Mouse (Mus musculus) heart, adult 8-10 months (tissue): ENCODE measurements around the gene Atpaf2. TPM values are rescaled to one million over a fixed set of nuclear protein-coding genes. Genes with fewer than 3 reads are reported as not detected.

Experiments
- DNase-seq: peaks from one replicate; pipeline ENCODE4 v3.0.0; 2022; ENCODE audit warnings: low spot score
- total RNA-seq, 4 experiments: library from RNA; stranded (reverse); gene quantifications; 2 replicates each; pipeline ENCODE4 v1.2.4; 2022

Gene Atpaf2
- total RNA-seq, 4 experiments from 2014 or later: 41.7 to 49.1 (median 43.6) TPM

DNA sequence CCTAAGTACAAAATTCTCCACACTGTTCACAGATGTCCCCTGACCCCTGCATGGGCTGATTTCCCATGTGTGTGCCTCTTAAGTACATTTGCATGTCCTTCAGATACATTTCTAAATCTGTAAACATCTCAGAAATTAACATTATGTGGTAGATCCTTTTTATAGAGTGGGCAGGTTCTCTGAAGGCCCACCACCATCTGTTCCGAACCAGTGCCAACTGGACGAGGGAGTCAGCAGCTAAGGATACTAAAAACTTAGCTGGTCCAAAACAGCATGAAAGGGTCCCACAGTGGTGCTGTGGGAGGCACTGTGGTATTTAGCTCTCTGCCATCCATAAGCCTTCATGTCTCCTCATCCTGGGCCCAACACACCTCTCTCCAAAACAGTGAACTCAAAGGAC is 21.1 kb downstream of the Atpaf2 start:
- no peak for DNase-seq

DNA sequence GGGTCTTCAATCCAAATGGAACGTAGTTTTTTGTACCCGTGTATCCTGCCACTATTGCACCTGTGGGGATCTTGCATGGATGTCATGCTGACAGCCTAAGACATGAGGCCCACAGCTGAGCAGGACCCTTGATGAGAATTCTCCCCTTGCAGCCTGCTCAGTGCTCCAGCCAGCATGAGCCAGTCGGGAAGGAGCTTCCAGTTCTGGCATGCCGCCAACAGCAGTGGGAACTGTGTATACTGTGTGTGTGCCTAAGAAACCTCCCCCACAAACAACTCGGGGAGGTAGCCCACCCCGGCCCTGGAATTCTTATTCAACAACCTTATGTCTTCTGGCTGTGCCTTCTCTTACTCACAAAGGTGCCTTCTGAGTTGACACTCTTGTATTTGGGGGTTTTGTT is 21.7 kb downstream of the Atpaf2 start:
- no peak for DNase-seq

DNA sequence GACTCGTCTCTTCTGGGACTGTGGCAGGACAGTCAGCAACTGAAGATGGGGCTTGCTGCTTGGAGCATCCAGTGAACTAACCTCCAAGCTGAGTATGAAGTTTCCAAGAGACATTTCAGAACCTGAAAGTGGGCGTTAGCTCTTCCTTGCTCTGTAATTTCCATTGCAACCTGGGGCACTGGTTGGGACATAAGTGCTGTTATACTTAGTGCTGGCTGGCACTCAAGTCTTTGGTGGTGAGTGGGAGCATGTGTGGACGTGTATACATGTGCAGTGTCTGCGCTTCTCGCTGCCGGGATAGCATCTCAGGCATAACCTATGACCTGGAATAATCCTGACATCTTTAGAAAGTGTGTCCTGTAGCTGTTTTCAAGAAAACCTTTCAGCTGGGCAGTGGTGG is 26.9 kb downstream of the Atpaf2 start:
- DNase-seq: no peak

- no peak for DNase-seq
These were observed 30.3 kb downstream of the Atpaf2 start for GRCm38 (mm10) chr11:60387944-60388343.

- DNase-seq: no peak
These were observed 32.3 kb downstream of the Atpaf2 start for GRCm38 (mm10) chr11:60385946-60386345.

GRCm38 (mm10) chr11:60384762-60385421 is 33.4 kb downstream of the Atpaf2 start:
- DNase-seq: no peak

GRCm38 (mm10) chr11:60383518-60383917 is 34.7 kb downstream of the Atpaf2 start:
- no peak for DNase-seq

DNA sequence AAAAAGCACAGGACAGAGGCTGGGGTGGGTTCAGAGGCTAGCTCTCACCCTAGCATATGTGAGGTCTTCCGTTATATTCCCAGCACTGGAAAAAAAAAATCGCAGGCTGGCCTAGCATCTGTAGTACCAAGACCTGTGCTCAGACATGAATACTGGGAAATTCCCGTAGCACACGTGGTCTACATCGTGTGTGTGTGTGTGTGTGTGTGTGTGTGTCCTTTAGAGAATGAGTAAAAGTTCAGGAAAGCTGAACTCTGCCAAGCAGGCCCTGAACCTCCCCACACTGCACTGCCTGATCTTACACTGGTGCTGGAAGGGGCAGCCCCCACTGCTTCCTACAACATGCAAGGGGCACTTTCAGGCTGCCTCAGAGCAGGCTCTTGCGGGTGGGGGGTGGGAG is 43.8 kb downstream of the Atpaf2 start:
- no peak for DNase-seq

DNA sequence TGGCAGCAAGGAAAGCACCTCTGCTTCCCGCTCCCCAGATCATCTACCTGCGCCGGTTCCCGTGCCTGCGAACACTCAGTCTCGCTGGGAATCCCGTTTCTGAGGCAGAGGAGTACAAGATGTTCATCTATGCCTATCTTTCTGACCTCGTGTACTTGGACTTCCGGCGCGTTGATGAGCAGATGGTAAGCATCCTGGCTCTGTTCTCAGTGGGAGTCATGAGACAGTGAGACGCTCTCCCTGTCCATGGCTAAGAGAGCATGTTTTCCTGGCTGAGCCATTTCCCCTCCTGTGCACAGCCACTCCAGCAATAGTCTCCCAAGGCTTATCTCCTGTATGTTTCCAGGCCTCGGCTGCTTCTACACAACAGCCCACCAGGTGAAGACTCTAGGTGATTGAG is 47.8 kb downstream of the Atpaf2 start:
- DNase-seq: no peak

DNA sequence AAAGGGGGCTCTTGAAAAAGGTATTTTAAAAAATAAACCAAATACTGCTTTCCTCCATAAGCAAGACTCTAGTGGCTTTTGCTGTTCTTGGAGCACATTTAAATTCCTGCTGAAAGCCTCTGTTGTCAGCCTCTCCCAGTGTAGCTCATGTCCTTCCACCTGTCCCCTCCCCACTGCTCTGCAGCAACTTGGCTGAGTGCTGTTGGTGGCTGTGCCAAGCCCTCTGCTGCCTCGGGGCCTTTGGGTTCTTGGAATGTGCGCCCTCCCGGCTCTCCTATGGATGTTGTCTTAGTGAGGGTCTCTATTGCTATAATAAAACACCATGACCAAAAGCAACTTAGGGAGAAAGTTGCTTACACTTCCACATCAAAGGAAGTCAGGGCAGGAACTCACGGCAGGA is 48.8 kb downstream of the Atpaf2 start:
- DNase-seq: no peak

DNA sequence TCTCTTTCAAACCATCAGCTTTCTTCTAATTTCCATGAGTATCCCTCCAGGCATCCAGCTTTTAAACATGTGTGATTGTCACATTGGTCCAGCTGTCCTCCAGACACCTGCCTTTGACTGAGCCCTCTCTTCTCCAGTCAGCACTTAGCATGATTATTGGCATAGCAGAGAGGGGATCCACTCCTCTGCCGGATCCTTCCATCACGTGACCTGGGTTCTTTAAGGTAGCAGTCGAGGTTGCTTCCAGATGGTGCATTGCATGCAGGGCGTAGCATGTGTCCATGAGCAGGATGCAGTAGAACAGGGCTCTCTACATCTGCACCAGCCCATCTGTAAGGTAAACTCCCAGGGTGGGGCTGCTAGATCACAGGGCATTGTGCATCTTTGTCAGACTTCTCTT is 49.3 kb downstream of the Atpaf2 start:
- DNase-seq: no peak

- no peak for DNase-seq
These were observed 51.0 kb downstream of the Atpaf2 start for GRCm38 (mm10) chr11:60367256-60367655.

- no peak for DNase-seq
These were observed 51.8 kb downstream of the Atpaf2 start for GRCm38 (mm10) chr11:60366239-60367019.

GRCm38 (mm10) chr11:60360631-60361201 is 57.5 kb downstream of the Atpaf2 start:
- peak; percentile 69 for DNase-seq

DNA sequence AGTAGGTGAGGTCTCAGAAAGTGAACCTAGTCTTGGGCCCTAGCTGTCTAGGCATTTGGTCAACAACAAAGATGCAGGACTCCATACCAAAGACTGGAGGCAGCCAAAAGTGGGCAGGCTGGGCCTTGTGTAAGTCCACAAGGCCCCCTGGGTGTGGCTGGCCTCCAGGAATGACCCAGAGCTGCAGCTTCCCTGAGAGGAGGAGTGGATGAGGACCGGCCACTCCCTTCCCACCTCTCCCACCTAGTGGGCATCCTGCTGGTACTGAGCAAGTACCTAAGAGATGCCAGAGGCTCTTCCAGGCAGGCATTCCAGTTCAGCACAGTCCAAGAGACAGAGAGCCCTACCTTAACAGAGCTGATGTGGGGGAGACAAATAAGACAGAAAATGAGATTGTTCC is 58.3 kb downstream of the Atpaf2 start:
- DNase-seq: no peak

DNA sequence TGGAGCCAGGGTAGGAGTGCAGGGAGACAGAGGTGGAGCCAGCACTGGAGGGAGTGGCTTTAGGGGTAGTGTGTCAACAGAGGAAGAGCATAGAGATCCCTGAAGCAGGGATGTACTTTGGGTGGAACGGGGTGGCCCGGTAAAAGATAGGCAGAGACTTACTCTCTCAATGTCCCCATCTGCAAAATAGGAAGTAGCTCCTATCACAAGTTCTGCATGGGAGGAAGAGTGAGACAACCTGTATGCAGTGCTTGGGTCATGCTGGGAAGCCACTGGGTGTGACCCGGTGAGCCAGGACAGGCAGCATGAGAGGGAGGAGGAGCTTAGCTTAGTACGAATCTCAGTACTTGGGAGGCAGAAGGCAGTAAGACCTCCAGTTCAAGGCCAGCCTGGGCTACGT is 59.1 kb downstream of the Atpaf2 start:
- DNase-seq: no peak

DNA sequence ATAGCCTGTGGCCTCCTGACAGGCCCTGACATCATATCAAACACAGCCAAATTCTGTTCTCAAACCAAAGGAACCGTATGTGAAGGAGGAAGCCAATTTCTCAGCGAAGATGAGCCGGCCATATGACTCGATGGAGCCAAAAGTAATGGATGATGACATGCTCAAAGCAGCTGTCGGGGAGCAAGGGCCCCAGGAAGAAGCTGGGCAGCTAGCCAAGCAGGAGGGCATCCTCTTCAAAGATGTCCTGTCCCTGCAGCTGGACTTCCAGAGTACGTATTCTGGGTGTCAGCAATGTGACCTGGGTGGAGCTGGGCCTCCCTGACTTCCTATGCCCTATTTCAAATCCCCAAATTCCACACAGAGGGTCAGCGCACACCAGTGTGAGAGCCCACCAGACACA is 59.7 kb downstream of the Atpaf2 start:
- no peak for DNase-seq

DNA sequence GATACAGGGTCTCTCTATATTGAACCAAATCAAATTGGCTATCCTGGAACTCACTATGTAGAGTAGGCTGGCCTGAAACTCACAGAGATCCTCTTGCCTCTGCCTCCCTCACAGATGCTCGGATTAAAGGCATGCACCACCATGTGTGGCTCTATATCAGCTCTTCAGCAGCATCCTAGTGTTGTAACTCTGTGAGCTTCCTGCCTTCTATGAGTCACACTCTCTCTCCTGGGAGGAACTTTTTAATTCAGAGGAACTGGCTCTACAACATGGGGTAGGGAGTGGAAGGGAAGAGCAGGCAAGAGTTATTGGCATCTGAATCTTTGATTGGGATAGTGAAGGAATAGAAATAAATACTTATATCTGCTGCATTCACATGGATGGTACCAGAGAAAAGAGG is 61.1 kb downstream of the Atpaf2 start:
- no peak for DNase-seq

DNA sequence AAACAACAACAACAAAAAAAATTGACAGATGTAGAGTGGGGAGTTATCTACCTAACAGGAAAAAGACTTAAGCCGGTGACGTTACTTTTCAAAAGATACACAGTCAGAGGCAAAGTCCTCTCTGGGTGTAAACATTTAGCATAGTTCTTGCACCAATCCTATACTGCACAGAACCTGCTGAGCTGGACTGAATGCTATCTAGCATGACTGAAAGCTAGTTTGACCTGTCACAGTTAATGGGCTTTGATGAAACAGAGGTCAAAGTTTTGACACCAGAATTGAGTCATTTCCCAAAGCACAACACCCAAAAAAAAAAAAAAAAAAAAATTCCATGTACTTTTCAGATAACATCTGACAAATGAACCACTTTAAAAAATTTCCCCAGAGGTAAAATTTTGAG is 62.3 kb downstream of the Atpaf2 start:
- no peak for DNase-seq

GRCm38 (mm10) chr11:60352559-60353411 is 65.5 kb downstream of the Atpaf2 start, which contains the start of the genes Tom1l2 and Drc3:
Gene Tom1l2, minus strand, starts transcription at chr11:60352905.
Gene Drc3, plus strand, starts transcription at chr11:60353329.
- DNase-seq: peak; percentile 100

GRCm38 (mm10) chr11:60351925-60352371 is 66.3 kb downstream of the Atpaf2 start:
- DNase-seq: peak; percentile 44

DNA sequence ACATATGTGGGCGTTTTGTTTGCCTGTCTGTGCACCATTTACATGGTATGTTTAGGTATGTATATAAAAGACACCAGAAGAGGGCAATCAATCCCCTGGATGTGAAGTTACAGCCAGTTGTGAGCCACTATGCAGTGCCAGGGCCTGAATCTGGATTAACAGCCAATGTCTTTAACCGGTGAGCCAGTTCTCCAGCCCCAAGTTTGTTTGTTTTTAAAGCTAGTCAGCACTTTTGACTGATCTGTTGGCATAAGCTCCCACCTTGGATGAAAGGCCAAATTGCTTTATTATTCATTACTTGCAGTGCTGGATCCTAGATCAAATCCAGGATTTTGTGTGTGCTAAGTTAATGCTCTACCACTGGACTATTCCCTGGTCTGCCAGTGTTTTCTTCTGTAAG is 66.9 kb downstream of the Atpaf2 start:
- no peak for DNase-seq
